Mouse (Mus musculus) naive thymus-derived CD4-positive, alpha-beta T cell, adult 5 months (primary cell): ENCODE measurements around the gene Insc. TPM values are rescaled to one million over a fixed set of nuclear protein-coding genes. Genes with fewer than 3 reads are reported as not detected.

Experiments used
- polyA plus RNA-seq: library from polyadenylated mRNA; unstranded; fragments of 100-300 nt; shearing (Covaris generic); gene quantifications from one replicate; pipeline ENCODE4 v1.2.1, GENCODE M21; 2017

The Insc gene
- polyA plus RNA-seq = not detected

DNA sequence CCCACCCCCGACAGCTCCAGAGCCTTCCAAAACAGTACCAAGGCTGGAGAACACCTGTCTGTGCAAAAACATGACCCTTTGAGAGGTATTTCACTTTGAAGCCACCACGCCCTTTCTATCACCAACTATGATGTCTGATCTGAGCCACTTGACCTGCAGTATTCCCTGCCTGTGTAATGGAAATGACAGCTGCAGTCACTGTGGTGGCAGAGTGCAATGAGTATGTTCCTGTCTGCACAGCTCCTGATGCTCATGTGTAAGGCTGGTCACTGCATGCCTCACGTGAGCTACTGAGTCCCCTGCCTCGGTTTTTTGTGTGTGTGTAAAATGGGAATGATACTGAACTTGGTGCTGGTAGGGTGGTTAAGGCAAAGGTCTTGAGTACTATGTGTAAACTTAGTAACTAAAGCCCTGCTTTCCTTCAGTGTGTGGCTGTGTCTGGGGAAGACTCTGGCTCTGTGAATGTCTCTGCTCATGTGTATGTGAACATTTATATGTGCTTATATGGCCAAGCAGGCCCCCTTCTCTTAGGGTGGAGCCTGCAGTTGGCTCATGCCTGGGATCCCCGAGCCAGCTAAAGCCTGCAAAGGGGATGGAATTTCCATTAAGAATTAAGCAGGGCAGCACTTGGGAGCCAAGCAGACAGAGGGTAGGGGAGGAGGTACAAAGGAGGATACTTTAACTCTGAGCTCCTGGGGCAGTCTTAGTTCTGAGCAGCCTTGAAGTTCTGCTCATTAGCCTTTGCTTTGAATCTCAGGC lies at the start of gene Insc:
Gene Insc (plus strand): TSS at position 673 of the 759 bp plus-strand sequence.

DNA sequence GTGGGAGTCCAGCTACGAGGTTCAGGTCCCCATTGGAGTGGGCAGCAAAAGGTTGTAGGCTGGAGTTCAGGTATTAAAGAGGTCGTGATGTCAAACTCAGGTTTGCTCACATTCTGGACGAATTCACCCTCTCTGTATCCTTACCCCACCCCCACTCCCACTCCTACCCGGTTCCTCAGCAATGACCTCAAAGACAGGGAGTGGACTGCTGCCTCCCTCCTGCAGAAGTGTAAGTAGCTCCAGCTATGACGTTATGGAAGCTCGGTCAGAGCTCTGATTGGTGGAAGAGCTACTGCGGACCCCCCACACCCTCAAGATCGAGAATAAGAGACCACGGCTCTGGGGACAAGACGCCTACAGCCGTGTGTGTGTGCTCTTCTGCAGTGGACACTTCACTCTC lies 25.2 kb upstream of the Insc start, which contains the start of gene Calcb:
Gene Calcb (plus strand): TSS at position 344 of the 400 bp plus-strand sequence.

Other genes starting within 250 kb of the Insc start
- 2.2 TPM for gene Cyp2r1, start 180.7 kb upstream of the Insc start, polyA plus RNA-seq
- not detected for gene Calca, start 107.3 kb upstream of the Insc start, polyA plus RNA-seq
- gene Calcb, start 25.1 kb upstream of the Insc start, polyA plus RNA-seq = not detected